Mouse (Mus musculus): ENCODE data around the gene Col25a1.

DNA sequence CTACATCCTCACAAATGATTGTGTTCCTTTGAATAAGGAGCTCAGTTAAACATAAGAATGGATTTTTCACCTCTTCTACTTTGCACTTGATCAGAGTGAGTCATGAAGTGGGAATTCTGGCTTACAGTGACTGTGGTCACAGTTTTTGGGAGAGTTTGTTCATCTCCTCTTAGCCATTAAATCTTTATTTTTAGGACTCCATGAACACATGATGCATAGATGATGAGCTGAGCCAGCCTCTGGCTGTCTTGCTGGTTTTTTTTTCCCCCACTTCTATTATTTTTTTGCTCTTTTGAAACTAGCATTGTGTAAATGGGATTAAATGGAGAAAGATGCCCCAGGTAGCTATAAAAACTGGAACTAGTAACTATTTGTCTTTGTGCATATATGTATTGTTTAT, 84.8 kb downstream of the Col25a1 start:
- TF ChIP-seq CTCF (IDR thresholded peaks at IDR 0.05; ENCODE audit: control insufficient read depth, insufficient read depth, insufficient read length) (no peak), MYOG (IDR thresholded peaks at IDR 0.05; ENCODE audit: control insufficient read depth, extremely low read depth, insufficient read length) (no peak), CEBPB (IDR thresholded peaks at IDR 0.05; ENCODE audit: low read depth) (no peak), MAX (IDR thresholded peaks at IDR 0.05) (no peak)

Measured in C2C12 (cell line).